15 mouse cellular contexts compared by ENCODE assay signal in the genomic region with DNA sequence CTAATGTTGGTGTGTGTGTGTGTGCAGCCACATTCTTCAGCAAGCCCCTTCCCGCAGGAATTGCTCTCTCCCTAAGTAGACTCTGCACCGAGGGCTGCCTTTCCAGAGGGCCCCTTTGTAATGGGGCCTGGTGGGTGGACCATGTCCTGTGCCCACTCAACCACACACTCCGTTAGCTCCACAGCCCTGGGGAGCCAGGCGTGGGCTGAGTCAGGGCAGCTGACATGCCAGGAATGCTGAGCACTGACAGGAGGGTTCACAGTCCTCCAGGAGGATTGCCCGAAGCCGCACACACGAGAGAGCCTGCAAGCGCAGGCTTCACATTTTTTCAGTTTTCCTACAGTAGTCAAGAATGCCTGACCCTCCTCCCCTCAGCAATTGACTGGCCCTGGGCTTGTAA. TPM values are rescaled to one million over a fixed set of nuclear protein-coding genes. Genes with fewer than 3 reads are reported as not detected.
DNase-seq lines count a peak whose midpoint lies in the region; ATAC-seq and TF ChIP-seq lines count a peak whose summit lies in the region.
"Had no signal": no experiment of that assay in that cellular context is flagged by ENCODE, and none has a peak within 500 bp of the region (broad histone marks: within the 10 kb centered on the region; RNA-seq: fewer than 3 reads in every experiment).

No protein-coding gene starts in this region.

- no peak overlapping the region for H3K9ac ChIP-seq in heart, embryonic 16.5 days (ENCODE audit: low read length)
- H3K9ac ChIP-seq in neural tube, embryonic 15.5 days (replicated peaks): no peak overlapping the region
- H3K9ac ChIP-seq: forebrain, embryonic 12.5 days; liver, embryonic 14.5 days; midbrain, embryonic 15.5 days had no signal

- no peaks in the 10 kb centered on the region for H3K27me3 ChIP-seq in heart, embryonic 16.5 days (ENCODE audit: control insufficient read depth, insufficient read depth, low read length)
- no peaks in the 10 kb centered on the region for H3K27me3 ChIP-seq in neural tube, embryonic 15.5 days (replicated peaks)
- no peaks in the 10 kb centered on the region for H3K27me3 ChIP-seq in cerebellum, adult 2 months (ENCODE audit: control insufficient read depth, insufficient read depth, low read length)
- H3K27me3 ChIP-seq: midbrain, embryonic 15.5 days had no signal

- no peak for DNase-seq in heart, adult 18-20 months
- peak; percentile 97 for DNase-seq in Muller cell, postnatal 12 days (ENCODE audit: inconsistent ontology term)
- DNase-seq in kidney, adult 11 months: peak; percentile 78
- DNase-seq in kidney, postnatal 4 days: peak; percentile 66 to 82
- DNase-seq in left cerebral cortex, postnatal 4 days: no peak
- no peak for DNase-seq in cerebellum, adult 2 months
- DNase-seq: gastrocnemius, postnatal 25 days; right cerebral cortex, postnatal 14 days; thymus, postnatal 25 days had no signal

- H3K36me3 ChIP-seq in heart, embryonic 16.5 days (ENCODE audit: control insufficient read depth, insufficient read depth): no peaks in the 10 kb centered on the region
- H3K36me3 ChIP-seq in neural tube, embryonic 15.5 days: no peaks in the 10 kb centered on the region
- H3K36me3 ChIP-seq: forebrain, embryonic 12.5 days; midbrain, embryonic 15.5 days had no signal

- TF ChIP-seq CTCF in cerebellum, adult 2 months (IDR thresholded peaks at IDR 0.05; ENCODE audit: borderline replicate concordance, insufficient read depth, low read depth, low read length): no peak

- ATAC-seq in heart, embryonic 16.5 days (replicated peaks; ENCODE audit: extremely low read depth, insufficient read depth, low FRiP score): 0 out of 2 replicates have a peak, but pooled peaks have one; percentile 33
- ATAC-seq in neural tube, embryonic 15.5 days (ENCODE audit: low FRiP score): no peak
- ATAC-seq: hindbrain, embryonic 16.5 days; midbrain, embryonic 15.5 days had no signal

- no peak for TF ChIP-seq POLR2A in cerebellum, adult 2 months (IDR thresholded peaks at IDR 0.05; ENCODE audit: borderline replicate concordance, insufficient read depth, low read length)

- H3K9me3 ChIP-seq in heart, embryonic 16.5 days (replicated peaks; ENCODE audit: control insufficient read depth, low read length): no peaks in the 10 kb centered on the region
- H3K9me3 ChIP-seq in neural tube, embryonic 15.5 days (replicated peaks): no peaks in the 10 kb centered on the region
- H3K9me3 ChIP-seq: forebrain, embryonic 12.5 days; midbrain, embryonic 15.5 days had no signal

- peaks cover 7% of the 10 kb centered on the region for H3K4me1 ChIP-seq in heart, embryonic 16.5 days (ENCODE audit: control insufficient read depth, insufficient read depth, low read length)
- H3K4me1 ChIP-seq in neural tube, embryonic 15.5 days: no peaks in the 10 kb centered on the region
- peaks cover 6% of the 10 kb centered on the region; the same call in 1 of the 2 replicates for H3K4me1 ChIP-seq in cerebellum, adult 2 months (ENCODE audit: control insufficient read depth, insufficient read depth, low read length)
- H3K4me1 ChIP-seq: forebrain, embryonic 12.5 days; midbrain, embryonic 15.5 days had no signal

- no peak overlapping the region for H3K4me3 ChIP-seq in heart, embryonic 16.5 days (ENCODE audit: low read length)
- no peak overlapping the region for H3K4me3 ChIP-seq in neural tube, embryonic 15.5 days (replicated peaks)
- H3K4me3 ChIP-seq in cerebellum, adult 2 months (replicated peaks; ENCODE audit: insufficient read depth, low read depth, low read length): no peak overlapping the region
- H3K4me3 ChIP-seq: forebrain, embryonic 12.5 days; midbrain, embryonic 15.5 days had no signal

- no peak overlapping the region for H3K4me2 ChIP-seq in heart, embryonic 16.5 days (ENCODE audit: low read depth, low read length)
- H3K4me2 ChIP-seq in neural tube, embryonic 15.5 days: no peak overlapping the region
- H3K4me2 ChIP-seq: forebrain, embryonic 12.5 days; midbrain, embryonic 15.5 days had no signal

- intact Hi-C loops in left cerebral cortex, postnatal 4 days (cut with DNase I): loop anchor here (5.0 kb wide), 1 partner anchor 33 kb away; no protein-coding TSS in a partner anchor

- WGBS in heart, embryonic 16.5 days: 26% methylated on average over 8 of the region's 8 CpGs
- 50% methylated on average over 8 of the region's 8 CpGs for WGBS in neural tube, embryonic 15.5 days
- 43% methylated on average over 8 of the region's 8 CpGs for WGBS in cerebellum, adult 2 months

- H3K27ac ChIP-seq in heart, embryonic 16.5 days (ENCODE audit: low read length): no peak overlapping the region
- no peak overlapping the region for H3K27ac ChIP-seq in neural tube, embryonic 15.5 days (replicated peaks)
- no peak overlapping the region for H3K27ac ChIP-seq in cerebellum, adult 2 months (ENCODE audit: insufficient read depth, low read length)
- H3K27ac ChIP-seq: forebrain, embryonic 12.5 days; liver, embryonic 14.5 days; midbrain, embryonic 15.5 days had no signal

RNA-seq across cellular contexts. Expression of gene Gpr157, which starts 17.0 kb away (rescaled TPM):
- 4.3 and 4.5 TPM in 2 replicates for polyA plus RNA-seq in heart, embryonic 16.5 days (2015; fragmentation: Nextera tagmentation; extraction: Ambion mirVana)
- total RNA-seq in heart, adult 18-20 months (2021): 10 to 100 TPM; 36.5 to 43.7 TPM
- polyA plus RNA-seq in neural tube, embryonic 15.5 days (2015; fragmentation: Nextera tagmentation; extraction: Ambion mirVana): 0.67 and 0.74 TPM in 2 replicates
- total RNA-seq in left cerebral cortex, postnatal 4 days (2021): 1 to 10 TPM; 1.2 to 1.5 TPM
- 2.9 and 3.1 TPM in 2 replicates for polyA plus RNA-seq in cerebellum, adult 2 months (2012; rRNA removed)

RNA-seq across cellular contexts. Expression of gene Slc2a5, which starts 48.9 kb away (rescaled TPM):
- 0.49 and 0.77 TPM in 2 replicates for polyA plus RNA-seq in heart, embryonic 16.5 days (2015; fragmentation: Nextera tagmentation; extraction: Ambion mirVana)
- under 1 TPM in 1 of 2 experiments, not detected in 1; 0.41 TPM for total RNA-seq in heart, adult 18-20 months (2021)
- polyA plus RNA-seq in neural tube, embryonic 15.5 days (2015; fragmentation: Nextera tagmentation; extraction: Ambion mirVana): 2.4 and 2.7 TPM in 2 replicates
- total RNA-seq in left cerebral cortex, postnatal 4 days (2021): 1 to 10 TPM; 1.4 to 1.5 TPM
- 1.7 and 2.2 TPM in 2 replicates for polyA plus RNA-seq in cerebellum, adult 2 months (2012; rRNA removed)

Comparison
In these comparisons a context has a peak if more than half of its experiments do, and no peak if none do; other contexts are left out.
1. DNase-seq: peak in Muller cell, postnatal 12 days (single experiment), kidney, adult 11 months (single experiment) and kidney, postnatal 4 days (2 of 2); none in heart, adult 18-20 months (0 of 2), left cerebral cortex, postnatal 4 days (single experiment) and cerebellum, adult 2 months (0 of 2).